Mouse (Mus musculus) left cerebral cortex, postnatal 10 days (tissue): ENCODE data around the gene Agap1. TPM values are rescaled to one million over a fixed set of nuclear protein-coding genes. Genes with fewer than 3 reads are reported as not detected.

Experiments
- DNase-seq, 2 experiments: peaks; one replicate each; pipeline ENCODE4 v3.0.0; 2021 to 2022; ENCODE audit warnings: low spot score in 2 of 2, mixed read lengths in 1 of 2; ENCODE audit errors: extremely low spot score in 1 of 2
- intact Hi-C: fragments of 180-260 bp; cut with DNase I; formaldehyde crosslinking; loops from one replicate; pipeline ENCODE4 v1.15.1; 2025
- total RNA-seq, 2 experiments: library from RNA; stranded (reverse); gene quantifications; 2 replicates each; pipeline ENCODE4 v1.2.3; 2021

Gene Agap1
- total RNA-seq, 2 experiments from 2014 or later = 300 to 303 TPM

DNA sequence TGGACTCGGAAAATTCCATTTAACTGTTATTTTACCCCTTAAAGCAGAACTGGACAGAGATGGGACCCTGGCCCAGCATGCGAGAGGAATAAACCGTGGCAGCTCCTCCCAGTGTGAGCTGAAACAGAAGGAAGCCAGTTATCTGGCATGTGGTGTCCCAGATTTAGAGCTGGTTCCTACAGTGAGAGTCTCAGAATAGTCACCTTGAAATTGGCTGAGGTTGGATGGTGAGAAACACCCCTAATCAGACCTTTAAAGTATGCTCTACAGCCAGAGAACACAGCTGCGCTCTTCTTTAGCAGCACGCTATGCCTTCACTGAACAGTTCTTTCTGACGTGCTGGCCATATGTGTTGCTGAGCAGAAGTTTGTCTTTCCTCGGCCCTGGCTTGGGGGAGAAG, 168.2 kb downstream of the Agap1 start:
- intact Hi-C loops = no loop called here
- DNase-seq = peak in 1 of 2 experiments; percentile 44

DNA sequence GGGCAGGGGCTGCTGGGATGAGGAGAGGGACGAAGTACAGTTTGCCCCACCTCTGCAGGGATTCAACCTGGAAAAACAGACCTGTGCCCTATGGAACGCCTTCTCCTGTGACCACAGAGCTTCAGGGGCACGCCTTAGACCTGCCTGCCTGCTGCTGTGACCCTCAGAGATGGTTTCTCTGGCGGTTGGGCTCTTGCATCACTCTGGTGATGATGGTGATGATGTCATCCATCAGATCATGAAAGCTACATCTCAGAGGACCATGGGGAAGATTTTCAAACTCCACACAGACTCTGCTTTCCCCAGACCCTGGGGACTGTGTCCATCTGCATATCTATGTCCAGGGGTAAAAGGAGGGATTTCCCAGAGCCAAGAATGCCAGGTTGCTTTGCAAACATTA, 170.7 kb downstream of the Agap1 start:
- no peak for DNase-seq
- intact Hi-C loops = loop anchor here (5.0 kb wide), 1 partner anchor 83 kb away; no protein-coding TSS in a partner anchor

DNA sequence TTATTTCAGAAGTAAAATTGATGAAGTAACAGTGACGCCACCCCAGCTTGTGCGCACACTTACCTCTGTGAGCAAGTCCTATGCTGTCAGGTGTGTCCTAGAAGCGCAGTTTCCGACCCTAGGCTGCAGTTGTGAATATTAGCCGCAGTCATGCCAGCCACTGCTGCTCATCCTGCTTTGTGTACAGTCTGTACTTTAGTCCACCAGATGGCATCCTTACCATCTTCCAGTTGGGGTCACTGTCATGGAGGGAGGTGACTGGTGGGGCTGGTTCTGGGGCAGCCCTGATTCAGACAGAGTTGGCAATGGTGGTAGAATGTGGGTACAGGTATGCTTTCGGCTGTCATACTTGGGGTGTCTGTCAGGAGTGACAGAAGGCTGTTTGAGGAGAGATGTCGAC, 171.4 kb downstream of the Agap1 start:
- intact Hi-C loops = loop anchor here (5.0 kb wide), 1 partner anchor 84 kb away; no protein-coding TSS in a partner anchor
- no peak for DNase-seq

DNA sequence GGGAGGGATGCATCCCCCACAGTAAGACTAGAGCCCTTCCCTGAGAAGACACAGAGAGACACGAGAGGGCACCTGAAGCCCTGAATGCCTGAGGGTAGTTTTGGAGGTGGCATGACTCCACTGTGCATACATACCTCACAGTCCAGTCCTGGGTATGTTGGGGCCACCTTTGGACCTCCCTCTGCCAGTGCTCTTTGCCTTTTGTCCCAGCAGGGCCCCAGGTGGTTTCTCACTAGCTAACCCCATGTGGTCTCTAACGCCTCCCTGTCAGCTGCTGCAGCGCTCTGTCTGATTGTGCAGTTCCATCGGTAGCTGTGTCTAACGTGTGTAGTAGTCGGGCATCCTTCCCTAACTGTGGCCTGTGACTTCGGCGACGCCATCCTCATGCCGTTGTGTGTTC, 172.3 kb downstream of the Agap1 start:
- DNase-seq = no peak
- intact Hi-C loops = loop anchor here (5.0 kb wide), 1 partner anchor 85 kb away; no protein-coding TSS in a partner anchor

DNA sequence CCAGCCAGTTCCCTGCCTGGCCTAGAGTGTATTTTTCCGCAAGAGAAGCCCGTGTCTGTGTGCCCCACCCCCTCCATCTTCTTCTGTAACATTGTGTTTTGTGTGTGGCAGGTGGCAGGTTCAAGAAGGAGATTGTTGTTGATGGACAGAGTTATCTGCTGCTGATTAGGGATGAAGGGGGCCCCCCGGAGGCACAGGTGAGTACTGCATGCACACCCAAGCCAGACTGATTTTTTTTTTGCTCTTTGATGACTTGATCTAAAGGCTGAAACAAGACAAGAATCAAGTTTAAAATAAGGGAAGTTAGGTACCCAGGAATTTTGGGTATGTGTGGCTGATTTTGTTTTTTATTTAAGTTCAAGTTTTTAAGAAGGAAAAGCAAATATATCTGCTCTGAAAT, 173.0 kb downstream of the Agap1 start:
- peak in 1 of 2 experiments; percentile 45 for DNase-seq
- intact Hi-C loops = loop anchor here (5.0 kb wide), 1 partner anchor 85 kb away; no protein-coding TSS in a partner anchor

DNA sequence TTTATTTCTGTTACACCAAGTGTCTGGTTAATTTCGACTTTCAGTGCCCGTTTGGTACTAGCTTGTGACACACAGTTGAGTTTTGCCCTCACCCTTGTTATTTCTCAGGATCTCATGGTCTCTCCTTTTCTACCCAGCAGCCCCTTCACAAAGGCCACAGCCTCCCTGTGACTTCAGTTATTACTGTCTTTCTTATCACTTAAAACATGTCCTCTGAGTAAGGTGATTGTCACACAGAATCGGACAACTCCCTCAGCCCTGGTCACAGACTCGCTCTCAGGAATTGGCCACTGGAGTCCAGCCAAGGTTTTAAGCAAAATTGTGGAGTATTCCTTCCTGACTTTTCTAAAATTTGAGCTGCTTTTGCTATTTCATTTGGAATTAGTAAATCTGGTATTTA, 176.2 kb downstream of the Agap1 start:
- no peak for DNase-seq
- intact Hi-C loops = loop anchor here (5.0 to 10.0 kb wide), 3 partner anchors 106 to 886 kb away; no protein-coding TSS in a partner anchor

DNA sequence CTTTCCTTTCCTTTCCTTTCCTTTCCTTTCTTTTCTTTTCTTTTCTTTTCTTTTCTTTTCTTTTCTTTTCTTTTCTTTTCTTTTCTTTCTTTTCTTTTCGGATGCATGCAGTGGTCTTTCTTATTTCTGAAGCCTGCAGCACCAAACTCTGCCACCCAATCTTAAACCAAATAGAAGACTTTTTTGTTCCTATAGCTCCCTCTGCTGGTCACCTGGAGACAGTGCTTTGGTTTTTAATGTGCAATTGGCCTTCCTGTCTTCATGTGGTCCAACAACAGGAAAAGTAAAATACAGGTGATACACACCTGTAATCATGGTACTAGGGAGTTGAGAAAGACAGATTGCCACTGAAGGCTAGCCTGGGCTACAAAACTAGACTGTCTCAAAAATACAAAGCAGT, 177.1 kb downstream of the Agap1 start:
- intact Hi-C loops = loop anchor here (5.0 to 10.0 kb wide), 3 partner anchors 107 to 887 kb away; no protein-coding TSS in a partner anchor
- peak in 1 of 2 experiments; percentile 64 for DNase-seq

DNA sequence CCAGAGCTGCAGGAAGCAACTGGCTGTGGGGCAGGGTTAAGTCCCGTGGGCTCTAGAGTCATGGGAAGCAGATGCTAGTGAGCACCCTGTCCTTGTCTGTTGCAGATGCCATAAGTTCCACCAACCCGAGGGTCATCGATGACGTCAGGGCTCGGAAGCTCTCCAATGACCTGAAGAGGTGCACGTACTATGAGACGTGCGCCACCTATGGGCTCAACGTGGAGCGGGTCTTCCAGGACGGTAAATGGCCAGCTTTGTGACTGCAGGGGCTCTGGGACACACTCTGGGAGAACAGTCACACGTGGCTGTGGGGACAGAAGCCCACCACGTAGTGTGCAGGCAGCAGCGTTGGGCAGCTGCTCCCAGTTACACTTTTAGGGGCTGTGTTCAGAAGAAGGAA, 179.4 kb downstream of the Agap1 start:
- no peak for DNase-seq
- intact Hi-C loops = loop anchor here (5.0 to 10.0 kb wide), 3 partner anchors 109 to 889 kb away; no protein-coding TSS in a partner anchor

DNA sequence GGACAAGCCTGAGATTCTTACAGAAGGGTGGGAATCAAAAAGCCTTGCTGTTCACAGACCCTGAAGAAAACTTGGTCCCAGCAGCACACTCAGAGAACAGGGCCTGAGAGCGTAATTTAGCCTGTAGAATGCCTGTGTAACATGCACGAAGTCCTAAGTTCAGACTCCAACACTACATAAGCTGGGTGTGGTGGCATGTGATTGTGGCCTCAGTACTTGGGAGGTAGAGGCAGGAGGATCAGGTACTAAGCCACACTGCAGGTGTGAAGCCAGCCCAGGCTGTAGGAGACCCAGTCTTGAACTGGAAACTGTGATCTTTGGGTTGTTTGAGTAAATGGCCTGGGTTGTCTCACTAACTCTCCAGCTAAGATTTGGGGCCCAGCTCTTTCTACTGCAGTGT, 180.5 kb downstream of the Agap1 start:
- intact Hi-C loops = loop anchor here (10.0 kb wide), 2 partner anchors 110 to 890 kb away; no protein-coding TSS in a partner anchor

DNA sequence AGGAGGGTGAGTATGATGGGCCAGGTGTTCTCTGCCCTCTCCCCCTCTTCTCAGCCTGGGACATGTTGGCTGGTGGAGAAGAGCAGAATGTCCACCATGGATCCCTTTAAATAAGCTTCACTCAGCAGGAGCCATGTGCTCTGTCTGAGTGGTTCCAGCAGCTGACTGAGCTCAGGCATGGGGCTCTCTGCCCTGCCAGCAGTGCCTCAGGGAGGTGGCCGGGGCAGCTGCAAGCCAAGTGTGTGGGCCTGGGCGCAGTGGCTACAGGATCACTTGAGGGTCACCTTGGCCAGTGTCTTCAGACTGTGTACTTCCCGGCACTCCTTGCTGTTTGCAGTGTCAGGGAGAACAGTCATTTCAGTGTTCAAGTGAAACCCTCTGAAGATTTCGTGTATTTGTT, 183.1 kb downstream of the Agap1 start:
- intact Hi-C loops = loop anchor here (10.0 kb wide), 2 partner anchors 113 to 893 kb away; no protein-coding TSS in a partner anchor
- DNase-seq = no peak

More for the DNA sequence above, 180.5 kb downstream of the Agap1 start:
- no peak for DNase-seq

DNA sequence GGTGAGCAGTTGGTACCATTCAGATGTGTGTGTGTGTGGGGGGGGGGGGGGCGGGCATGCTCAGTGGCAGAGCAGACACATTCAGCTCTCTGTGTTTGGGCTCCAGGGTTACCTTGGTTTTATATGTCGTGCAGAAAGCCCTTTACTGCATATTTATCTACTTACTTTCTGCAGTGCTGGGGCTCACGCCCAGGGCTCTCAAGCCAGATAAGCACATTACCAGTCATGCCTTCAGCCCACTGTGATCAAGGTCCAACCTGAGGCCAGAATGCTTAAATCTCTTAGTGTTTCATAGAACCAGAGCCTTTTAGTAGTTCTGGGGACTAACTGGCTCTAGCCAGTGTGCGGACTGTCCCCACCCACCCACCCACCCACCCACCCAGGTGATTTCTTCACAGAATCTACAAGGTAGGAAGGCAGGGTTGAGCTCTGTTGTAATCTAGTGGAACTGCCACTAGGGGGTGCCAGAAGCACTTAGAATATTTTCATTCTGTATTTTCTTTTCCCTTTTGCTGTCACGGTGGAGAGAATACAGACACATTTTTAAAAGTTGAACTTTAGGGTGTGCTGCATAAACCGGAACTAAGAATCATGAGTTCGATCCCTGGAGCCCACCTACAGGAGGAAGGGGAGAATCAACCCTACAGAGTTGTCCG, 189.0 kb downstream of the Agap1 start:
- intact Hi-C loops = loop anchor here (2.0 kb wide), 1 partner anchor 299 kb away; no protein-coding TSS in a partner anchor
- DNase-seq = peak in 1 of 2 experiments; percentile 35

DNA sequence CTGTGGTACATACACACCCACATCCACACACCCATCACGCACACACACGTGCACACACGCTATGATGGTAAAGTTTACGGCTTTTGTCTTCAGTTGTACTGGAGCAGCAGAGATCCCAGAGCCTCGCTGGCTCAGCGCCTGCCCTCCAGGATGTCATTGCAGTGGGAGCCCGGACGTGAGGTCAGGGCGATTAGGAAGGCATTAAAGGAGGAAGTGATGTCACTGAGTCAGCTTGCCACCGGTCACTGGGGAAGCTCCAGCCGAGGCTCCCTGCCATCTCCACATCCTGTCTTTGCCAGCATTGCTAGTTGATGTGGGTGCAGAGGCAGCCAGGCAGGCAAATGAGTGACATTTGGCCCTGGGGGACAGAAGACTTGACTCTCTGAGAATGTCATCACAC, 189.5 kb downstream of the Agap1 start:
- DNase-seq = peak in 1 of 2 experiments; percentile 77
- intact Hi-C loops = no loop called here

DNA sequence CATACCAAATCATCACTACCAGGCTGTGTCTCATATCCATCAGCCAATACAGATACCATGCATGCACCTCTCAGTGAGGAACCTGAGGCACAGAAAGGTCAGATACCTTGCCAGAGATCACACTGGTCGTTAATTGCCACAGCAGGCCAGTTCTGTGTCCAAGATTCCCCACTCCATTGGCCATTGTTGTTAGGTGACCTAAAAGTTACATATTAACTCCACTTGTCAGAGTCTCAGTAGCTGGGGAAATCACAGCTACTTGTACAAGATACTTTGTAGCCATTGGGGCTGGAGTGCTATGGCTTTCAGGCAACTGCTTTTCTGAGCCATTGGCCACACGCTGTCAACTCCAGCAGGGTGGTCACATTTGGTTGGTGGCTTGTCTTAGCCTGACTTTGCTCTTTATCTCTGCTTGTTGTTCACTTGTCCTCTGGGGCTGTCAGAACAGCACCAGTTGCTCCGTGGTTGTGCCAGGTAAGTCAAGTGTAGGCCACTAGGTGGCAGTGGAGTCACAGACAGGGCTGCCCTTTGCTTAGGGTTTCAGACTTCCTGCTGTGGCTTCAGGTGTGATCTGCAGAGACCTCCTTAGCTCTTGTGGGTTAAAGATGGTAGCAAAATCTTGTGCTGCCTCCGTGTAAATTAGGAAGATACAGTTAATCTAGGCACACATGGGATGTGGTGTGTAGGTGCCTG, 191.9 kb downstream of the Agap1 start:
- peak in 1 of 2 experiments; percentile 65 for DNase-seq
- intact Hi-C loops = loop anchor here (5.0 kb wide), 1 partner anchor 946 kb away; no protein-coding TSS in a partner anchor

DNA sequence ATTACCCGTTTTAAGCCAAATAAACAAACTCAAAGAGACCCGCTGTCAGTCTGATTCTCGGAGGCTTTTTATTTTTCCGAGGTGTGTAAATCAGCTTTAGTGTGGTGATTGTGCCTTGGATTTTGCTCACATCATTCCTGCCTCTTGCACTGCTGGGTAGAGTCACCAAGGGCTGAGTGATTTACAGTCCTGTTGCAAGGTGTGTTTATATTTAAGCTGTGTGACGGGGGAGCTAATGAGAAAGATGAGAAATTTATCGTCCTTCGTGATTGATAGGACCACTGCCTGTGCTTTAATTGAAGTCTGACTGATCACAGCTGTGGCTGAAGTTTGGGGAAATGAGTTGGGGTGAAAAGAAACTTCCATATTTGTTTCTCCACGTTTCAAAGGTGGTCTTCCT, 192.9 kb downstream of the Agap1 start:
- DNase-seq = no peak
- intact Hi-C loops = loop anchor here (5.0 kb wide), 1 partner anchor 945 kb away; no protein-coding TSS in a partner anchor

DNA sequence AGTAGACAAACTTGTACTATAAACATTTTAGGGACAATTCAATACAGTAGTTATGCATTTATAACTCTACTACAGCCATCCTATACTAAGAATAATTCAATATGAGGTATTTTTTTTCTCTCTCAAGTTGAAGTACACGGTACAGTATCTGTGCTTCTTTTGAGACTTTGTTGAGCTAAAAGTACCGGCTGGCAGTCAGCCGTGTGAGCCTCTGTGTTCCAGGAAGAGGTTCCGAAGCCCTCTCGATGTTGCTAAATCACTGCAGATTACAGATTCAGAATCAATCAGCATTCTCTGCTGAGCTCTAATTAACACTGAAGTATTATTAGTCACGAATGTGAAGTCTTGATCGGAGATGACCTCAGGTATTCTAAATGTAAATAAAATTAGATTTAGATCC, 196.0 kb downstream of the Agap1 start:
- intact Hi-C loops = no loop called here
- DNase-seq = no peak

DNA sequence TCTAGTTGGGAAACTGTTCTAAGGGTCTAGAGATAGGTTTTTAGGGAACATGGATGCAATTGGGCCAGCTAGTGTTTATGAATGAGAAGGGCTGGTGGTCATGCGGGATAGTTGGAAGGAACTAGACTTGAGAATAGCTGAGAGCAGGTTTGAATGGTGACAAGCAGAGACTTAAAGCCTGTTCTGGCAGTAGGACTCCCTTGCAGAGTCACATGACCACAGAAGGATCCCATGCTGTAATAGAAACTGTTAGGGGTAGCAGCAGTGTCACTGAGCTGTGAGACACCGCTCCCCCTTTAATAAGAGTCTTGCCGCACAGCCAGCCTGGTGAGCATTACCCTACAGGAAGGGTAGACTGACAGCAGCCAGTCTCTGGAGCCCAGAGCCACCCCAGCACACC, 201.6 kb downstream of the Agap1 start:
- DNase-seq = no peak
- intact Hi-C loops = no loop called here

DNA sequence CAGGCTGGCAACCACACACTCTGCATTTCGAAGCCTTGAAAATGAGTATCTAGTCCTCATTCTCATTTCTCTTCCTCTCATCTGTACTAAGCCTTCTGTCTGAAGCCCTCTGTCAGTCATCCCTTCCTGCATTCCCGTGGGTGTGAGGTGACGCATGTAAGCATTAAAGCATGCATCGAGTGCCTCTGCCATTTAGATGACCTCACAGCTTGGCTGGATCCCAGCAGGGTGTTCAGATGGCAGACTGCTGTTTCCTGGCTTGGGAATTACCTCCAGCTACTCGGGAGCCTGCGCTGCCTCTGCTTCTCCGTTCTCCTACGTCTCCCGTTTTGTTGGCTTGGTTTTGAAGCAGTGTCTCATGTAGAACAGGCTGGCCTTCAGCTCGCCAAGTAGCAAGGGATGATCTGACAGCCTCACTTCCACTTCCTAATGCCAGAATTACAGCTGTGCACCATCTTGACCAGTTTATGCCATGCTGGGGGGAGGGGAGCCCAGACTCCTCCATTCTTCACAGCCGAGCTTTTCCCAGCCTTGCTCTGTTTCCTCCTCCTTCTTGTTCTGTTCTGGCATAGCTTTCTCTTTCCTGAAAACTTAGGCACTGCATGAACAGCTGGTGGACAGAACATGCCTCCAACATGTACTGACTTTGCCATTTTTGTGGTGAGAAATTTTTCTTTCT, 202.2 kb downstream of the Agap1 start:
- intact Hi-C loops = no loop called here
- peak in 1 of 2 experiments; percentile 55 for DNase-seq

DNA sequence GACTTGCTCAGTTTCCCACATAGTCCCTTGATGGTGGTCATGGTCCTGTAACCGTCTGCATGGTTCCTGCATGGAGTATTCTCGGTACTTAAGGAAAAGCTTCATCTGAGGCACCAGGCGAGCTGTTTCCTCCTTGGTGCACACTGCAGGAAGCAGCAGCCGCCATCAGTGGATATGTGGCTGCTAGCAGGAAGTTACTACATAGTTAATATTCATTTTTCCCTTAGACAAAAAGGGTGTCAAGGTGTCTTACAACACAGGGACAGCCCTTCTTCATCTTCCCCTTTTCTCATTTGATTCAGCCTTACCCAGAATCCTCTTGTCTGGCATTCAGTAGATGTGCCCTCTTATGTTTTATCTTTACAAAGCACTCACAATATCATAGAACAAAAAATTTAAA, 206.2 kb downstream of the Agap1 start:
- no peak for DNase-seq
- intact Hi-C loops = no loop called here

DNA sequence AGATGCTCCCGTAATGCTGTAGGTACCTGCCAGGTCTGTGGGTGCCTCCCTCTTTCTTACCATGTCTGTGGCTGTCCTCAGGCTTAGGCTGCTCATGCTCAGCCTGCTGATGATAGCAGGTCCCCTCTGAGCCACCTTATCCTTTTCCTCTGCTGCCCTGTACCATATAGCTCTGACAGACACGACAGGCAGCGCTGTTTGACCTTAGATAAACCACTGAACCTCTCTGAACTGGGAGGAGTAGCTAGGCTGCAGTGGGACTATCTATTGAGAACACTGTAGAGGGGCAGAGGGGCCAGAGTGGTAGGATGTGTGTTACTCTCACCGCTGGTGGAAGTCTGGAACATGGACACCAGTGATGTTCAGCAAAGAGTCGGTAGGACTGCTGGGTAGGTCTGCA, 211.5 kb downstream of the Agap1 start:
- no peak for DNase-seq
- intact Hi-C loops = loop anchor here (5.0 kb wide), 1 partner anchor 276 kb away; no protein-coding TSS in a partner anchor
